Mouse (Mus musculus) central nervous system, embryonic 14 days (tissue): Measurements from ENCODE around the gene Lgals3. TPM values are rescaled to one million over a fixed set of nuclear protein-coding genes. Genes with fewer than 3 reads are reported as not detected.

Experiments used
- polyA plus RNA-seq: library from polyadenylated mRNA; depleted of rRNA; stranded (reverse); fragments of >200 nt; gene quantifications from 2 replicates; pipeline ENCODE4 v1.2.3, GENCODE M21; 2012; rRNA removed

Gene Lgals3
- polyA plus RNA-seq, result 7.0 and 11.0 TPM in 2 replicates

GRCm38 (mm10) chr14:47367461-47367860, at the start of gene Lgals3:
Gene Lgals3, plus strand, starts transcription at chr14:47367751.

GRCm38 (mm10) chr14:47417775-47418665, 50.5 kb downstream of the Lgals3 start, which contains the start of gene Dlgap5:
Gene Dlgap5, minus strand, starts transcription at chr14:47418407.

Other genes with a start within 250 kb of the Lgals3 start
- 2.8 and 3.7 TPM in 2 replicates for gene Gch1, start 178.3 kb upstream of the Lgals3 start, polyA plus RNA-seq
- gene Wdhd1, start 90.9 kb upstream of the Lgals3 start, polyA plus RNA-seq, result 20.0 and 22.4 TPM in 2 replicates
- 7.4 and 8.4 TPM in 2 replicates for gene Socs4, start 90.8 kb upstream of the Lgals3 start, polyA plus RNA-seq
- gene Mapk1ip1l, start 69.5 kb upstream of the Lgals3 start, polyA plus RNA-seq, result 53.5 and 56.3 TPM in 2 replicates
- gene Dlgap5, start 50.7 kb downstream of the Lgals3 start, polyA plus RNA-seq, result 19.2 and 25.5 TPM in 2 replicates
- 19.6 and 22.3 TPM in 2 replicates for gene Fbxo34, start 82.7 kb downstream of the Lgals3 start, polyA plus RNA-seq
- 14.2 and 14.3 TPM in 2 replicates for gene Atg14, start 202.9 kb downstream of the Lgals3 start, polyA plus RNA-seq